Mouse (Mus musculus) brain, embryonic 14.5 days (tissue): ENCODE data around the gene Ptcd2. TPM values are rescaled to one million over a fixed set of nuclear protein-coding genes. Genes with fewer than 3 reads are reported as not detected.

Experiments
- DNase-seq: peaks from one replicate; pipeline ENCODE4 v3.0.0-alpha.2; 2011; ENCODE audit warnings: low read depth
- CTCF ChIP-seq: fragments of 200-500 bp; IDR thresholded peaks from 2 replicates; pipeline ENCODE4 v1.5.1; 2012; ENCODE audit warnings: inconsistent platforms, mild to moderate bottlenecking, moderate library complexity, borderline replicate concordance; ENCODE audit not compliant: insufficient read depth, insufficient read length; ENCODE audit errors: extremely low read depth
- POLR2A ChIP-seq: fragments of 200-500 bp; IDR thresholded peaks from 2 replicates; pipeline ENCODE4 v1.6.1; 2012; ENCODE audit warnings: mild to moderate bottlenecking, inconsistent platforms, borderline replicate concordance; ENCODE audit not compliant: poor library complexity, insufficient read depth, insufficient read length, severe bottlenecking; ENCODE audit errors: extremely low read depth
- polyA plus RNA-seq: library from polyadenylated mRNA; depleted of rRNA; stranded (reverse); fragments of >200 nt; gene quantifications from 2 replicates; pipeline ENCODE4 v1.2.3, GENCODE M21; 2012

Ptcd2 gene
- polyA plus RNA-seq, 1 experiment: 28.6 TPM

GRCm38 (mm10) chr13:99375550-99375949 lies 31.0 kb upstream of the Ptcd2 start:
- TF ChIP-seq CTCF (peak; percentile 90), POLR2A (no peak)
- peak; percentile 91 for DNase-seq

DNA sequence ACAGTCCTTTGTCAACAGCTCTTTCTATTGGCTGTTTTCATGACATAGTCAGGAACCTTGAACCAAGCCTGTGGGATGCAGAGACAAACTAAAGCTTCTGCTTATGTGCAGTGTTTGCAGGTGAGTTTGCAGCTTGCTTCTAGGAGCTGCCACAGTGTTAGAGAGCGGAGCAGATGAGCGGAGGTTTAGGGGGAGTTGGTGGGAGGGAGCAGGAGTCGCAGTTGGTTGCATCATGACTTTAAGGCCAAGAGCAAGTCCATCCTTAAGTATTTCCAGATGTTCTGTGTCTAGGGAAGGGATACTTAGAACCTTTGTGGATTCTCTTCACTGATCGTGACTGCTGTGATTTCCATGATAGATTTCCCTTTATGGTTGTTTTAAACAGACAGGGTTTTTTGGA lies 29.7 kb upstream of the Ptcd2 start:
- TF ChIP-seq POLR2A (no peak), CTCF (no peak)
- DNase-seq: no peak

DNA sequence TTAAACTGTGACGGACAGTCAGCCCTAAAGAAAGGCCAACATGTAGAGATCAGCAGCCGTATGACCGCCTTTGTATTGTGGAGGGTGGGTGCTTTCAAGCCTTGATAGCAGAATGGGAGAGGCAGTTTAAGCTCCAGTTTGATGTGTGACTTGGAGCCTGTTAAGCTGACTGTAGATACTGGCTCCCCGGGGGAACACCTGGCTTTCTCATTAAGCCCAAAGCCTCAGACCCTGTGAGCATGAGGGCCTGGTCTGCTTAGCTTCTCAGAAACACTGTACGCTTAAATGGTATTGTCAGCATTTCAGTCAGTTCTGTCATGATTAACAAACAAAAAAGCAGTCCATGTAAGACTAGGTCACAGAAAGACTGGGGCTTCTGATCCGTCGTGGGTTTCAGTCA lies 29.2 kb upstream of the Ptcd2 start:
- TF ChIP-seq POLR2A (no peak), CTCF (no peak)
- no peak for DNase-seq

GRCm38 (mm10) chr13:99371285-99371684 lies 26.8 kb upstream of the Ptcd2 start:
- no peak for DNase-seq
- TF ChIP-seq POLR2A: no peak
- TF ChIP-seq CTCF: no peak

- TF ChIP-seq POLR2A: no peak
- TF ChIP-seq CTCF: no peak
- DNase-seq: peak; percentile 63
Measured at GRCm38 (mm10) chr13:99369103-99369502, 24.6 kb upstream of the Ptcd2 start.

DNA sequence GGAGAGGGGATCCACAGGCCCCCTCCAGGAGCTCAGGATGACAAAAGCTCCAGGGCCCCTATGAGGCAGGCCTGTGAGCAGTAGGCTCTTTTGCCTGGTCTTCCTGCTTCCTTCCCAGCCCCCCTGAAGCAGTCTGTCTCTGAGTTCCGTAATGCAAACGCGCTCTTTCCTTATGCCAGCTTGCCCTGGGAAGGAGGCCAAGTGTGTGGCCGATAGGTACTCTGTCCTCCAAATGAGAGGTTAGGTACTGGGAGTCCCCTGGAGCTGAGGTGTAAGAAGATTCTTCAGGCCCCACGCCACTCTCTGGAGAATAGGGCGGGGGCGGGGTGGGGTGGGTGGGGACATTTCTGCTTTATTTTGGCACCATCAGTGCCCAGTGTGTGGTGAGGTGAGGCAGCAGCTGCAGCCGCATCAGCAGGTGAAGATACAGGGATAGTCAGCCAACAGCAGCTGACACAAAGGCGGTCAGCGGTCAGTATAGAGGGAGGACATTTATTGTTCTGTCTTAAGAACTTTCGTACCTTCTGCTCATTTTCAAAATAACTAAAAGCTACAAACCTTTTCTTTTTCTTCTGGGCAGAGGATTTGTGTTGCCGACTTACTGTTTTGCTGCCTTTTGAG lies 23.2 kb upstream of the Ptcd2 start:
- no peak for TF ChIP-seq CTCF
- TF ChIP-seq POLR2A: no peak
- DNase-seq: peak; percentile 35

GRCm38 (mm10) chr13:99366422-99367175 lies 22.1 kb upstream of the Ptcd2 start:
- TF ChIP-seq CTCF (no peak), POLR2A (no peak)
- no peak for DNase-seq

DNA sequence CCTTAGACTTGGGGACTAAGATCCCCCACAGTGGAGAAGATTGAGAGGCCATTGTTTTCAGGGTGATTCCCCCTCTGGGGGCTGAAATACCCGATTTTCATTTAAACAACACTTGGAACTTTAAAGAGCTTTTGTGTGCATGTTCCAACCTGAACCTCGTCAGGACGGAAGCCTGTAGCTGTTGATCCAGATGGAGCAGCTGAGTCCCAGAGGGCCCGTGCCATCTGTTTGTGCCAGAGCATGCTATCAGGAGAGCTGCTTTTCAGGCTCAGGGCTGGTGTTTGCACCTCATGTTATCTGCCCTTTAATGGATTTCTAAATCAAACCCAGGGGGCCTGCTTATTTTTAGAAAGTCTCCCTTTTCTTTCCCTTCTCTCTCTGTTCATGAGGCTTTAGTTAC lies 19.4 kb upstream of the Ptcd2 start:
- DNase-seq: peak; percentile 54
- TF ChIP-seq POLR2A (no peak), CTCF (no peak)

- TF ChIP-seq POLR2A (no peak), CTCF (no peak)
- peak; percentile 36 for DNase-seq
Measured at GRCm38 (mm10) chr13:99358921-99359320, 14.4 kb upstream of the Ptcd2 start.

GRCm38 (mm10) chr13:99356428-99357265 lies 12.1 kb upstream of the Ptcd2 start:
- peak; percentile 45 for DNase-seq
- TF ChIP-seq POLR2A (no peak), CTCF (peak; percentile 31; the same call in 1 of the 2 replicates)

DNA sequence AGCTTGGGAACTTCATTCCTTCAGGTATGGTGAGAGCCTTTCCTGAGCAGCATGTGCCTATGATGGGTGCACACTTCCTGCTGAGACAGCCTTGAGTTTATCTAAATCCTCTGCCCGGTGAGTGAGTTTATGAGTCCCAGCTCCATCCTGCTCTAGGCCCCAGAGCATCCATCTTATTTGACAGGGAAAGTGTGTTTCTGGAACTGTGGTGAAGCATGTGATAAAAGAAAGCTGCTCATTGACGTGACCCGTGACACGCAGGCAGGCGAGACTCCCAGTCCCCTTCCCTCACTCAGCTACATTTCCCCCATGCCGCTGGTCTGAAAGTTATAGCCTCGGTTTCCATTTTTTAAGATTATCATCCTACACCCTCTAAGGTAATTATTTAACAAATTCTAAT lies 11.4 kb upstream of the Ptcd2 start:
- no peak for DNase-seq
- TF ChIP-seq CTCF: no peak
- no peak for TF ChIP-seq POLR2A
